Mouse (Mus musculus) MEL (cell line): Measurements from ENCODE around the gene Gm12248. TPM values are rescaled to one million over a fixed set of nuclear protein-coding genes. Genes with fewer than 3 reads are reported as not detected.

Experiments used
- DNase-seq: peaks from one replicate; pipeline ENCODE4 v3.0.0; 2011; ENCODE audit warnings: low read depth, low spot score
- H3K27ac ChIP-seq: 2 replicates; pipeline ENCODE4 v1.5.1; 2012; ENCODE audit warnings: low read depth, mild to moderate bottlenecking, control low read depth, low read length, moderate library complexity; ENCODE audit not compliant: control insufficient read depth
- H3K27me3 ChIP-seq, 2 experiments: fragments of 150-350 bp in 1 of 2; sonication (generic) in 1 of 2; 2 replicates each; pipeline ENCODE4 v1.6.1; 2012; ENCODE audit warnings: low read length in 2 of 2, mild to moderate bottlenecking in 2 of 2, improper control_type of control experiment in 1 of 2, moderate library complexity in 1 of 2; ENCODE audit not compliant: insufficient read depth in 2 of 2, control insufficient read depth in 1 of 2
- H3K36me3 ChIP-seq, 2 experiments: 2 replicates each; pipeline ENCODE4 v1.6.1; 2012 to 2014; ENCODE audit warnings: low read length in 2 of 2, improper control_type of control experiment in 1 of 2, inconsistent platforms in 1 of 2, mild to moderate bottlenecking in 1 of 2; ENCODE audit not compliant: insufficient read depth in 2 of 2, control insufficient read depth in 1 of 2
- H3K4me1 ChIP-seq, 2 experiments: fragments of 150-350 bp in 1 of 2; sonication (generic) in 1 of 2; 2 replicates each; pipeline ENCODE4 v1.6.1; 2012; ENCODE audit warnings: low read length in 2 of 2, improper control_type of control experiment in 1 of 2, mild to moderate bottlenecking in 1 of 2; ENCODE audit not compliant: insufficient read depth in 2 of 2, control insufficient read depth in 1 of 2
- H3K4me3 ChIP-seq, 2 experiments: fragments of 150-350 bp in 1 of 2; sonication (generic) in 1 of 2; 2 replicates each; pipeline ENCODE4 v1.5.1; 2012; ENCODE audit warnings: low read depth in 2 of 2, low read length in 2 of 2, mild to moderate bottlenecking in 2 of 2, moderate library complexity in 2 of 2, control low read depth in 1 of 2, improper control_type of control experiment in 1 of 2; ENCODE audit not compliant: control insufficient read depth in 1 of 2, insufficient read depth in 1 of 2
- H3K79me2 ChIP-seq: 2 replicates; pipeline ENCODE4 v1.6.1; 2012; ENCODE audit warnings: mild to moderate bottlenecking, low read length, moderate library complexity; ENCODE audit not compliant: control insufficient read depth, poor library complexity, insufficient read depth
- H3K9ac ChIP-seq: 2 replicates; pipeline ENCODE4 v1.6.1; 2012; ENCODE audit warnings: low read depth, mild to moderate bottlenecking, control low read depth, low read length, moderate library complexity; ENCODE audit not compliant: control insufficient read depth, poor library complexity, severe bottlenecking
- H3K9me3 ChIP-seq: fragments of 150-350 bp; sonication (generic); replicated peaks from 2 replicates; pipeline ENCODE4 v1.6.1; 2012; ENCODE audit warnings: mild to moderate bottlenecking, low read length, improper control_type of control experiment, moderate library complexity; ENCODE audit not compliant: insufficient read depth
- CTCF ChIP-seq, 3 experiments: IDR thresholded peaks in 2 of 3; conservative IDR thresholded peaks in 1 of 3; 2 replicates each; pipeline ENCODE4 v1.5.1; 2011 to 2012; ENCODE audit warnings: low read length in 3 of 3, low read depth in 2 of 3, mild to moderate bottlenecking in 2 of 3, improper control_type of control experiment in 1 of 3, inconsistent platforms in 1 of 3, mixed read lengths in 1 of 3, moderate library complexity in 1 of 3; ENCODE audit not compliant: control insufficient read depth in 1 of 3, insufficient read depth in 1 of 3, poor library complexity in 1 of 3, severe bottlenecking in 1 of 3
- ETS1 ChIP-seq: IDR thresholded peaks from 2 replicates; pipeline ENCODE4 v1.6.1; 2012; ENCODE audit warnings: low read depth, mild to moderate bottlenecking, inconsistent platforms, low read length, improper control_type of control experiment, moderate library complexity
- HCFC1 ChIP-seq: IDR thresholded peaks from 2 replicates; pipeline ENCODE4 v1.6.1; 2012; ENCODE audit warnings: low read depth, mild to moderate bottlenecking, inconsistent platforms, low read length, improper control_type of control experiment, moderate library complexity
- JUND ChIP-seq: IDR thresholded peaks from 2 replicates; pipeline ENCODE4 v1.6.1; 2011; ENCODE audit warnings: low read depth, mild to moderate bottlenecking, improper control_type of control experiment, low read length
- KAT2A ChIP-seq: conservative IDR thresholded peaks from 2 replicates; pipeline ENCODE4 v1.6.1; 2012; ENCODE audit warnings: low read depth, low read length, improper control_type of control experiment, inconsistent platforms
- MAFK ChIP-seq: IDR thresholded peaks from 2 replicates; pipeline ENCODE4 v1.6.1; 2011; ENCODE audit warnings: low read depth, mild to moderate bottlenecking, low read length, improper control_type of control experiment, borderline replicate concordance
- MAZ ChIP-seq: IDR thresholded peaks from 2 replicates; pipeline ENCODE4 v1.6.1; 2012; ENCODE audit warnings: low read depth, mild to moderate bottlenecking, inconsistent platforms, low read length, improper control_type of control experiment
- MXI1 ChIP-seq: IDR thresholded peaks from 2 replicates; pipeline ENCODE4 v1.6.1; 2011; ENCODE audit warnings: mild to moderate bottlenecking, low read depth, low read length, improper control_type of control experiment
- MYB ChIP-seq: IDR thresholded peaks from 2 replicates; pipeline ENCODE4 v1.6.1; 2011; ENCODE audit warnings: mild to moderate bottlenecking, low read depth, low read length, improper control_type of control experiment
- NRF1 ChIP-seq: IDR thresholded peaks from 2 replicates; pipeline ENCODE4 v1.6.1; 2014; ENCODE audit warnings: low read depth, mild to moderate bottlenecking, inconsistent platforms, low read length, improper control_type of control experiment, moderate library complexity; ENCODE audit not compliant: poor library complexity, insufficient read depth, severe bottlenecking
- POLR2AphosphoS2 ChIP-seq: IDR thresholded peaks from 2 replicates; pipeline ENCODE4 v1.6.1; 2011; ENCODE audit warnings: low read length, improper control_type of control experiment
- POLR2AphosphoS5 ChIP-seq: IDR thresholded peaks from 2 replicates; pipeline ENCODE4 v1.6.1; 2012; ENCODE audit warnings: low read depth, borderline replicate concordance, mild to moderate bottlenecking, inconsistent platforms, low read length, moderate library complexity, mixed read lengths
- RCOR1 ChIP-seq: IDR thresholded peaks from 2 replicates; pipeline ENCODE4 v1.6.1; 2012; ENCODE audit warnings: low read depth, mild to moderate bottlenecking, inconsistent platforms, low read length, improper control_type of control experiment
- SIN3A ChIP-seq: IDR thresholded peaks from 2 replicates; pipeline ENCODE4 v1.6.1; 2012; ENCODE audit warnings: low read length, improper control_type of control experiment, inconsistent platforms
- SMC3 ChIP-seq: IDR thresholded peaks from 2 replicates; pipeline ENCODE4 v1.6.1; 2011; ENCODE audit warnings: low read depth, low read length, improper control_type of control experiment
- TAL1 ChIP-seq: IDR thresholded peaks from 2 replicates; pipeline ENCODE4 v1.6.1; 2012; ENCODE audit warnings: mild to moderate bottlenecking, inconsistent platforms, low read length, moderate library complexity, mixed read lengths
- USF2 ChIP-seq, 2 experiments: IDR thresholded peaks; 2 replicates each; pipeline ENCODE4 v1.6.1; 2011 to 2012; ENCODE audit warnings: improper control_type of control experiment in 2 of 2, low read length in 2 of 2, borderline replicate concordance in 1 of 2, inconsistent platforms in 1 of 2, low read depth in 1 of 2, mild to moderate bottlenecking in 1 of 2; ENCODE audit not compliant: insufficient read depth in 1 of 2
- ZKSCAN1 ChIP-seq: IDR thresholded peaks from 2 replicates; pipeline ENCODE4 v1.6.1; 2012; ENCODE audit warnings: low read depth, mild to moderate bottlenecking, inconsistent platforms, low read length, improper control_type of control experiment, moderate library complexity
- polyA plus RNA-seq, 2 experiments: library from polyadenylated mRNA; stranded (reverse) in 1 of 2; unstranded in 1 of 2; fragments of >175 nt in 1 of 2; fragments of >200 nt in 1 of 2; gene quantifications; 2 replicates each; pipeline versions ENCODE4 v1.2.1 to v1.2.4; 2012; ENCODE audit warnings: low replicate concordance in 2 of 2, low read depth in 1 of 2; ENCODE audit not compliant: insufficient read length in 2 of 2, insufficient read depth in 1 of 2, missing spikeins in 1 of 2
- total RNA-seq: library from RNA; depleted of rRNA; stranded (reverse); fragments of 300-350 nt; gene quantifications from 2 replicates; pipeline ENCODE4 v1.2.3, GENCODE M21; 2012

The Gm12248 gene
- total and polyA plus RNA-seq, 3 experiments: 0.12 to 0.65 TPM; not detected in 1

DNA sequence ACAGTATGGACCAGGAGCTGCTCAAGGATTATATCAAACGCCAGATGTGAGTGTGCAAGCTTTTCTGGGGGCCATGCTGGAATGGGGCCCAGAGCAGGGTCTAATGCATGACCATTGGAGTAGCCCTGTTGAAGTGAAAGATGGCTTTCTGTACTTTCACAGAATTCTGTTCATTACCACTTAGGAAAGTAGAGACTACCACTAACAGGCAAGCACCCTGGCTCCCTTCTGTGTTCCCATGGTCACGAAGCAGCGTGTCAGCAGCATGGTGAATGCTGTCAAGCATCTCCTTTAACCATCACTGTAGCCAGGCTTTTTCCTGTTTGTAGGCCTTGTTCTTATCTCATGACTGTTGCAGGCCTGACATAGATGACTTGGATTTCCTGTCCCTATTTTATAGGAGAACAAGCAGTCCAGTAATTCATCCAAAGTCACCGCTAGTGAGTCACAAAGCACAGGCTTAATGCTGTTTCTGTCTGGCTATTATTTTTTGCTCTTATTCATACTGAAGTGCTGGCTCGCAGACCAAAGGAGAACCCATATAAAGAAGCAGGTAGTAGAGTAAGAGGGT, 50.0 kb downstream of the Gm12248 start:
- Histone ChIP-seq H3K27me3 (no peaks in the 10 kb centered on the region), H3K79me2 (peaks cover 44% of the 10 kb centered on the region), H3K9me3 (no peaks in the 10 kb centered on the region), H3K9ac (no peak overlapping the region), H3K4me3 (no peak overlapping the region), H3K36me3 (peaks cover 0 to 66% of the 10 kb centered on the region in 2 experiments; a peak in 2 of 4 replicates), H3K27ac (no peak overlapping the region), H3K4me1 (no peaks in the 10 kb centered on the region)
- no peak for DNase-seq
- TF ChIP-seq USF2 (IDR thresholded peaks at IDR 0.05; ENCODE audit: borderline replicate concordance in 1 of 2, insufficient read depth in 1 of 2, low read depth in 1 of 2, low read length in 2 of 2) (no peak), MAFK (no peak), TAL1 (no peak), MYB (no peak), MXI1 (no peak), NRF1 (no peak), RCOR1 (no peak), JUND (no peak), HCFC1 (no peak), ZKSCAN1 (no peak)

DNA sequence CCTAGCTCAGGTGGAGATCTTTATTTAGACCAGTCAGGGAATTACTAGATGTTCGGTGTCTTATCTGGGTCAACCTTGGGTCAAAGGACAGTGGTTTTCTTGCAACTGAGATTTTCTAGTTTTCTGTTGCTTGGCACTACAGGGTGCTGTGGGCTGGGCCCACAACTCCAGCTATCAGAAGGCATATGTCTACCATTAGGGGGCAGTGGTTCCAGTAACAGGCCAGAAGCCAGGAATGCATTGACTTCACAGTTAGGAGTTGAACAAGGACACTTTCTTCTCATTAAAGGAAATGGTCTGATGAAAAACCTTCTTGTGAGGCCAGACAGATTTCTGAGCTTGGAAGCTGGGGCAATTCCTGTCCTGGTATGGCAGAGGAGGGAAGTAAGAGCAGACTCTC, 53.9 kb downstream of the Gm12248 start:
- H3K27ac ChIP-seq: no peak overlapping the region
- TF ChIP-seq SIN3A (0 out of 2 replicates have a peak, but pooled peaks have one; percentile 18), CTCF (IDR thresholded peaks at IDR 0.05 in 2 of 3, conservative IDR thresholded peaks at IDR 0.05 in 1 of 3; ENCODE audit: control insufficient read depth in 1 of 3, insufficient read depth in 1 of 3, low read depth in 2 of 3, low read length in 3 of 3, poor library complexity in 1 of 3, severe bottlenecking in 1 of 3) (peak; percentile 45 to 58 (median 48)), KAT2A (no peak), SMC3 (peak; percentile 21; the same call in 1 of the 2 replicates)
- no peak overlapping the region for H3K9ac ChIP-seq
- DNase-seq: peak; percentile 69
- no peaks in the 10 kb centered on the region for H3K27me3 ChIP-seq
- no peaks in the 10 kb centered on the region; a peak in 1 of 4 replicates for H3K4me1 ChIP-seq
- H3K36me3 ChIP-seq: peaks cover 0 to 43% of the 10 kb centered on the region in 2 experiments; a peak in 2 of 4 replicates
- H3K9me3 ChIP-seq: no peaks in the 10 kb centered on the region
- peaks cover 79% of the 10 kb centered on the region for H3K79me2 ChIP-seq
- H3K4me3 ChIP-seq: no peak overlapping the region

DNA sequence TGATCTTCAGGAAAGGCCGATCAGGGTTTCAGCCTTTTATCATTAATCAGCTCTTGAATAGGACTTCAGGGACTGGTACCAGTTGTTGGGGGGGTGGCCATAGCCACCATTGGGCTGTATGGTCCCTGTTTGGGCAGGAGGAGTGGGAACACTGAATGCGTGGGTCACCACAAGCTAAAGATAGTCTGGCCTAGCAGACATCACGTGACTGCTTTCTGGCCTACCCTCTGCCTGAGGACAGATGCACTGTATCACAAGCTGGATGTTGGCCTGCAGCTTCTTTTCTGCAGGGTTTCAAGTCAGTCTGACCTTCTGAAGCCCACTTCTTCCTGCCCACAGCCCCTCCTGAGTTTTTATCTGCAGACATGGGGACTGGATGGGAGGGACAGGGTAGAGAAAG, 59.3 kb downstream of the Gm12248 start:
- Histone ChIP-seq H3K27ac (no peak overlapping the region), H3K79me2 (peaks cover 95% of the 10 kb centered on the region), H3K27me3 (no peaks in the 10 kb centered on the region), H3K9ac (no peak overlapping the region)
- DNase-seq: no peak
- TF ChIP-seq POLR2AphosphoS5 (no peak), RCOR1 (no peak), MAZ (no peak), POLR2AphosphoS2 (no peak), ETS1 (no peak)
- TF ChIP-seq, all 39 proteins: peak for 0
- no peak overlapping the region for H3K4me3 ChIP-seq
- no peaks in the 10 kb centered on the region for H3K9me3 ChIP-seq
- peaks cover 0 to 2% of the 10 kb centered on the region in 2 experiments; a peak in 1 of 4 replicates for H3K4me1 ChIP-seq
- H3K36me3 ChIP-seq: peaks cover 5 to 16% of the 10 kb centered on the region in 2 experiments; a peak in 3 of 4 replicates
